Mouse (Mus musculus) right cerebral cortex, postnatal 25 days (tissue): ENCODE data around the gene Olfr745.

Experiments used
- DNase-seq: peaks from one replicate; pipeline ENCODE4 v3.0.0; 2022

Olfr745 gene

DNA sequence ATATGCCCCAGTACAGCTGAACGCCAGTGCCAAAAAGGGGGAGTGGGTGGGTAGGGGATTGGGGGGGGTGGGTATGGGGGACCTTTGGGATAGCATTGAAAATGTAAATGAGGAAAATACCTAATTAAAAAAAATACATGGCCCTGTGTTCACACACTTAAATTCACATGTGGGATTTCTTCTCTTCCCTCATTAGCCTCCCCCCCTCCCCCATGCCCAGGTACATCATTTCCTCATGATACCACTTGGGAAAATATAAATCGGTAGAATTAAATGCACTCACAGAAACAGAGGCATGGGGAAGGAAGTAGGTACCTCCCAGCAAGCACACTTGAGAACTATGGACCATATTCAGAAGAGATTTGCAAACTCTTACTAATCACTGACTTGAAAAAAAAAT, at the start of gene Olfr745:
Gene Olfr745 (plus strand): TSS at position 301 of the 400 bp plus-strand sequence.
- no peak for DNase-seq

DNA sequence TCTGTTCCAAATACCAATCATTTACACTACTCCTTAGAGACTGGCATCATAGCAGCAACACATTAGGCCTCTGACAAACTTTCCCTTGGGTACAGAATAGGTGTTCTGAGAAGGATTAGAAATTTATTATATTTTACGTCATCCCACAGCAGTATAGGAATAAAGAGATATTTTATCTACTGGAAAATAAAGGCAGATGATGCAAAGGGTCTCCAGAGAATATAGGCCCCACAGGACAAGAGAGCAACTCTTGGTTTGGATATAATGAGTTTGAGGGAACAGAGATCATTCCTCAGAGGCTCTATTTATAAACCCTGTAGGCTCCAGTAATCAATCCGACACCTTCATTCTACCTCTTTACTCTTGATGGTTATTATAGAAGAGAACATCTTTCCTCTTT, 24.6 kb upstream of the Olfr745 start, which contains the start of gene Olfr744:
Gene Olfr744 (plus strand): TSS at position 301 of the 400 bp plus-strand sequence.
- DNase-seq = no peak

DNA sequence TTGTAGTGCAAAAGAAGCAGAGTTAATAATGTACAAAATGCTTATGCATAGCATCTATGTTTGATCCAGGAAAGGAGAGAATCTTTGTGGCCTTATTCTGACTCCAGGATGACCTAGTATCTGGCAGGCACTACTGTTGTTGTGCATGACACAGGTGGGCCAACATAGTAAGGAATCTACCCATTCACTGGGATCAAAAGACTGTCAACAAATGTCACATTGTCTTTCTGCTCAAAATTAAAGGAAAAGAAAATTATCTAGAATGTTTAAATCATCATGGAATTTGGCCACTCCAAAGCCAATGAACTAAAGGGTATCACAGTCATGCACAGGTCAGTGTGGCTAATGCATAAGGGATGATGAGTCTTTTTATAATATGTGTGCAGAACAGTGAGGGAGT, 7.6 kb downstream of the Olfr745 start, which contains the start of gene Olfr746:
Gene Olfr746 (plus strand): TSS at position 301 of the 400 bp plus-strand sequence.
- no peak for DNase-seq

DNA sequence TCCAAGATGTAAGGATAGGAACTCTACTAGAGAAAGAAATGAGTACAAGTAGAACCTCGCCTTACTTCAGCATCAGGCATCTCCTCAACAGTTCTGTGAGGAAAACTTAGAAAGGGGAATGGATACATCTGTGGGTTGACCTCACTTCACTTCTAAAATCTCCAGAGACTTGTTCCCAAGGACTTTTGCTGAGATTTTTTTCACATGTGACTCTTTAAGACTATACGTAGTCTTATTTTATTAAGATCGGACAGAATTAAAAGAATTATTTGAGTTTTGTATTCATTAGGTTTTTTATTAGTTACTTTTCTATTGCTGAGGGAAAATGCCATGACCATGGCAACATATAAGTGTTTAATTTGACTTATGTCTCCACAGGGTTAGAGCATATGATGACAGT, 53.9 kb downstream of the Olfr745 start, which contains the start of gene Olfr747:
Gene Olfr747 (minus strand): TSS at position 101 of the 400 bp plus-strand sequence.
- DNase-seq = no peak
